Comparison of ENCODE assay signal across 26 mouse cellular contexts in the genomic region with DNA sequence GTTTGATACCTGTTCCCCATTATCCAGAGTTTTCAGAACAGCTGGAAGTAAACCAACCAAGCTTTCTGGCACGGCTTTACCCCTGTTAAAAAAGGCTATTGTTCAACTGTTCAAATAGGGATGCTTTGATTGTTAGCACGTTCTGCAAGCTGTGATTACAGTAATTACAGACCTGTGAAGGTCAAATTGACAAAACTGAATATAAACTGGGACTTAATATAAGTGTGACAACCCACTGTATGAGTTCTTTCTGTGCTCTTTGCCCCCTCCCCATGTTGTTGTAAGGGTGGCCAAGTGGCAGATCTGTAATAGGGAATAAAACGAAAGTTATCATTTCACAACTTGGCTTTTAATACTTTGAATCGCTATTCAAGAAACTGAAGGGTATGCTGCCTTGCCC.
"Had no signal": no experiment of that assay in that cellular context is flagged by ENCODE, and none has a peak within 500 bp of the region (broad histone marks: within the 10 kb centered on the region; RNA-seq: fewer than 3 reads in every experiment).

No protein-coding gene starts in this region.

- H3K4me3 ChIP-seq: gastrocnemius, adult 2 months; heart, adult 2 months; heart, embryonic 12.5 days; hindbrain, embryonic 10.5 days; hindbrain, embryonic 12.5 days; intestine, embryonic 15.5 days; layer of hippocampus, adult 2 months; left cerebral cortex, adult 2 months; limb, embryonic 10.5 days; limb, embryonic 12.5 days; liver, embryonic 13.5 days; liver, embryonic 15.5 days had no signal

- H3K4me1 ChIP-seq: intestine, embryonic 15.5 days; limb, embryonic 10.5 days; limb, embryonic 12.5 days; liver, embryonic 13.5 days; liver, embryonic 15.5 days had no signal

- DNase-seq: gastrocnemius, adult 2 months; gastrocnemius, postnatal 10 days; gastrocnemius, postnatal 25 days; heart, adult 2 months; heart, postnatal 4 days; kidney, adult 18-20 months; kidney, adult 8-10 months; kidney, postnatal 10 days; kidney, postnatal 25 days; kidney, postnatal 4 days; liver; liver, embryonic 13.5 days had no signal

- H3K27ac ChIP-seq: gastrocnemius, adult 2 months; heart, adult 2 months; hindbrain, embryonic 10.5 days; hindbrain, embryonic 12.5 days; hindbrain, embryonic 14.5 days; intestine, embryonic 15.5 days; layer of hippocampus, adult 2 months; left cerebral cortex, adult 2 months; limb, embryonic 10.5 days; limb, embryonic 12.5 days; liver, embryonic 13.5 days; liver, embryonic 15.5 days had no signal

- H3K9me3 ChIP-seq: heart, embryonic 12.5 days; hindbrain, embryonic 10.5 days; hindbrain, embryonic 12.5 days; intestine, embryonic 15.5 days; limb, embryonic 10.5 days; limb, embryonic 12.5 days; liver, embryonic 13.5 days; liver, embryonic 15.5 days had no signal

- H3K27me3 ChIP-seq: heart, embryonic 12.5 days; hindbrain, embryonic 12.5 days; intestine, embryonic 15.5 days; limb, embryonic 12.5 days; liver, embryonic 13.5 days; liver, embryonic 15.5 days had no signal

- H3K4me2 ChIP-seq: heart, embryonic 12.5 days; hindbrain, embryonic 12.5 days; hindbrain, embryonic 14.5 days; intestine, embryonic 15.5 days; limb, embryonic 12.5 days; liver, embryonic 11.5 days; liver, embryonic 13.5 days; liver, embryonic 15.5 days had no signal

- H3K36me3 ChIP-seq: heart, embryonic 12.5 days; hindbrain, embryonic 10.5 days; hindbrain, embryonic 12.5 days; intestine, embryonic 15.5 days; limb, embryonic 10.5 days; limb, embryonic 12.5 days; liver, embryonic 13.5 days; liver, embryonic 15.5 days had no signal

- ATAC-seq: hindbrain, embryonic 16.5 days; inflammation-experienced regulatory T-cells, adult 6 months; intestine, embryonic 15.5 days; intestine, postnatal 0 days had no signal

- H3K9ac ChIP-seq: heart, embryonic 12.5 days; hindbrain, embryonic 12.5 days; hindbrain, embryonic 14.5 days; intestine, embryonic 15.5 days; limb, embryonic 12.5 days; liver, embryonic 13.5 days; liver, embryonic 15.5 days had no signal
